Mouse (Mus musculus) thymus, adult 2 months (tissue): ENCODE measurements around the gene Ccdc162.

Source experiments
- CTCF ChIP-seq: fragments of 200-500 bp; IDR thresholded peaks from 2 replicates; pipeline ENCODE4 v1.5.1; 2012; ENCODE audit warnings: mild to moderate bottlenecking, control low read depth, low read length, moderate library complexity, borderline replicate concordance; ENCODE audit not compliant: control insufficient read depth, poor library complexity, insufficient read depth; ENCODE audit errors: extremely low read depth
- POLR2A ChIP-seq: fragments of 200-500 bp; IDR thresholded peaks from 2 replicates; pipeline ENCODE4 v1.6.1; 2012; ENCODE audit warnings: mild to moderate bottlenecking, low read length, control low read depth, moderate library complexity; ENCODE audit not compliant: control insufficient read depth, poor library complexity, insufficient read depth; ENCODE audit errors: extremely low read depth

- TF ChIP-seq CTCF: no peak
- no peak for TF ChIP-seq POLR2A
Measured at GRCm38 (mm10) chr10:41509160-41509559, 207.3 kb downstream of the Ccdc162 start.
